ENCODE assay signal across 8 mouse cellular contexts in genomic region chr13:49187288-49188218, GRCm38 (mm10). TPM values are rescaled to one million over a fixed set of nuclear protein-coding genes. Genes with fewer than 3 reads are reported as not detected.
A peak's percentile ranks its signal among the peaks of the same experiment; 100 is the strongest.
DNase-seq lines count a peak whose midpoint lies in the region; ATAC-seq and TF ChIP-seq lines count a peak whose summit lies in the region.

TSS of gene Ninj1 (plus strand) at chr13:49187485.

- ATAC-seq in heart, embryonic 14.5 days (ENCODE audit: insufficient number of reproducible peaks, insufficient read depth, low FRiP score, low read depth) = peak; percentile 88
- peak; percentile 89 for ATAC-seq in liver, embryonic 16.5 days (ENCODE audit: low read depth)
- ATAC-seq in neural tube, embryonic 12.5 days (ENCODE audit: low FRiP score, low read depth) = peak; percentile 92
- peak; percentile 93 for ATAC-seq in stomach, postnatal 0 days (ENCODE audit: low FRiP score, low TSS enrichment)

- no peaks in the 10 kb centered on the region for H3K36me3 ChIP-seq in forebrain, embryonic 10.5 days (replicated peaks)
- no peaks in the 10 kb centered on the region for H3K36me3 ChIP-seq in heart, embryonic 14.5 days (ENCODE audit: control insufficient read depth, insufficient read depth, low read length)
- H3K36me3 ChIP-seq in liver, embryonic 16.5 days (ENCODE audit: control insufficient read depth, insufficient read depth) = no peaks in the 10 kb centered on the region
- H3K36me3 ChIP-seq in neural tube, embryonic 12.5 days = no peaks in the 10 kb centered on the region
- no peaks in the 10 kb centered on the region for H3K36me3 ChIP-seq in stomach, postnatal 0 days (ENCODE audit: control insufficient read depth, insufficient read depth, low read length)

- TF ChIP-seq EP300 in stomach, postnatal 0 days (optimal IDR thresholded peaks at IDR 0.05) = no peak

- no peaks in the 10 kb centered on the region for H3K9me3 ChIP-seq in forebrain, embryonic 10.5 days
- no peaks in the 10 kb centered on the region for H3K9me3 ChIP-seq in heart, embryonic 14.5 days (ENCODE audit: control insufficient read depth, low read length)
- H3K9me3 ChIP-seq in liver, embryonic 16.5 days (replicated peaks; ENCODE audit: control insufficient read depth, low read length) = no peaks in the 10 kb centered on the region
- H3K9me3 ChIP-seq in neural tube, embryonic 12.5 days = no peaks in the 10 kb centered on the region
- H3K9me3 ChIP-seq in stomach, postnatal 0 days (ENCODE audit: control insufficient read depth, low read length) = no peaks in the 10 kb centered on the region

- WGBS in forebrain, embryonic 10.5 days = under 1% methylated on average over 83 of the region's 87 CpGs
- WGBS in heart, embryonic 14.5 days = under 1% methylated on average over 54 of the region's 87 CpGs
- under 1% methylated on average over 84 of the region's 87 CpGs for WGBS in liver, embryonic 16.5 days (ENCODE audit: insufficient replicate concordance)
- WGBS in neural tube, embryonic 12.5 days = under 1% methylated on average over 70 of the region's 87 CpGs
- 1% methylated on average over 73 of the region's 87 CpGs for WGBS in stomach, postnatal 0 days

- H3K4me1 ChIP-seq in forebrain, embryonic 10.5 days = peaks cover 61% of the 10 kb centered on the region
- peaks cover 52 to 56% of the 10 kb centered on the region in 2 experiments for H3K4me1 ChIP-seq in heart, embryonic 14.5 days (ENCODE audit: control insufficient read depth in 2 of 2, insufficient read depth in 2 of 2, low read length in 2 of 2)
- peaks cover 45% of the 10 kb centered on the region for H3K4me1 ChIP-seq in liver, embryonic 16.5 days (ENCODE audit: control insufficient read depth, low read depth, low read length)
- H3K4me1 ChIP-seq in neural tube, embryonic 12.5 days = peaks cover 41% of the 10 kb centered on the region
- peaks cover 11% of the 10 kb centered on the region for H3K4me1 ChIP-seq in stomach, postnatal 0 days (replicated peaks; ENCODE audit: control insufficient read depth, insufficient read depth)

- peak within 1 kb of the TSS; percentile 96 for H3K4me2 ChIP-seq in heart, embryonic 14.5 days (ENCODE audit: low read length)
- peak within 1 kb of the TSS; percentile 99 for H3K4me2 ChIP-seq in liver, embryonic 16.5 days (ENCODE audit: low read depth, low read length)
- H3K4me2 ChIP-seq in neural tube, embryonic 12.5 days (replicated peaks) = peak within 1 kb of the TSS; percentile 99
- peak within 1 kb of the TSS; percentile 91 for H3K4me2 ChIP-seq in stomach, postnatal 0 days (replicated peaks; ENCODE audit: low read depth)

- H3K27me3 ChIP-seq in forebrain, embryonic 10.5 days (ENCODE audit: poor library complexity, severe bottlenecking) = peaks cover 37% of the 10 kb centered on the region
- no peaks in the 10 kb centered on the region for H3K27me3 ChIP-seq in heart, embryonic 14.5 days (ENCODE audit: control insufficient read depth, insufficient read depth, low read length)
- no peaks in the 10 kb centered on the region for H3K27me3 ChIP-seq in liver, embryonic 16.5 days (ENCODE audit: control insufficient read depth, insufficient read depth, low read depth, low read length)
- no peaks in the 10 kb centered on the region for H3K27me3 ChIP-seq in neural tube, embryonic 12.5 days (replicated peaks)
- H3K27me3 ChIP-seq in stomach, postnatal 0 days (ENCODE audit: control insufficient read depth, insufficient read depth, low read length) = no peaks in the 10 kb centered on the region

- peak within 1 kb of the TSS; percentile 89 for H3K4me3 ChIP-seq in forebrain, embryonic 10.5 days
- peak within 1 kb of the TSS; percentile 78 to 82 for H3K4me3 ChIP-seq in heart, embryonic 14.5 days (ENCODE audit: control insufficient read depth in 1 of 2, insufficient read depth in 1 of 2, low read depth in 1 of 2, low read length in 2 of 2)
- H3K4me3 ChIP-seq in liver, embryonic 16.5 days (ENCODE audit: low read depth, low read length) = peak within 1 kb of the TSS; percentile 80
- peak within 1 kb of the TSS; percentile 64 for H3K4me3 ChIP-seq in neural tube, embryonic 12.5 days
- peak within 1 kb of the TSS; percentile 84 for H3K4me3 ChIP-seq in stomach, postnatal 0 days (ENCODE audit: low read depth, low read length)

- peak within 1 kb of the TSS; percentile 84 for H3K27ac ChIP-seq in forebrain, embryonic 10.5 days
- peak within 1 kb of the TSS; percentile 74 to 87 for H3K27ac ChIP-seq in heart, embryonic 14.5 days (replicated peaks in 1 of 2; ENCODE audit: control insufficient read depth in 1 of 2, insufficient read depth in 1 of 2, low read depth in 2 of 2, low read length in 2 of 2)
- peak within 1 kb of the TSS; percentile 86 for H3K27ac ChIP-seq in liver, embryonic 16.5 days (ENCODE audit: low read length)
- no peak within 1 kb of the TSS for H3K27ac ChIP-seq in neural tube, embryonic 12.5 days
- H3K27ac ChIP-seq in stomach, postnatal 0 days (replicated peaks) = peak within 1 kb of the TSS; percentile 89

- DNase-seq in CD8-positive naive resting alpha-beta T cell, adult 2 months (ENCODE audit: low read depth in 2 of 2, low spot score in 2 of 2) = peak; percentile 82 to 84
- peak; percentile 22 for DNase-seq in c-Kit-negative CD71-positive TER-119-positive erythroid progenitor cells, embryonic 14.5 days (ENCODE audit: low read depth, low spot score)
- peak; percentile 72 for DNase-seq in forebrain, embryonic 10.5 days (ENCODE audit: extremely low spot score, low spot score)
- DNase-seq in kidney, postnatal 14 days = peak; percentile 90
- peak; percentile 90 for DNase-seq in stomach, postnatal 0 days (ENCODE audit: low spot score)

- H3K9ac ChIP-seq in heart, embryonic 14.5 days (ENCODE audit: low read length) = peak within 1 kb of the TSS; percentile 79
- peak within 1 kb of the TSS; percentile 83 for H3K9ac ChIP-seq in liver, embryonic 16.5 days (ENCODE audit: low read depth, low read length)
- peak within 1 kb of the TSS; percentile 64 for H3K9ac ChIP-seq in neural tube, embryonic 12.5 days
- H3K9ac ChIP-seq in stomach, postnatal 0 days (ENCODE audit: low read length) = peak within 1 kb of the TSS; percentile 88

- no peak for TF ChIP-seq CTCF in stomach, postnatal 0 days (IDR thresholded peaks at IDR 0.05; ENCODE audit: low read depth)

RNA-seq across cellular contexts. Expression of gene Ninj1, which starts in this region (rescaled TPM):
- polyA plus RNA-seq in forebrain, embryonic 10.5 days (2016; fragmentation: Nextera tagmentation; extraction: Ambion mirVana) = 22.7 and 24.1 TPM in 2 replicates
- polyA plus RNA-seq in heart, embryonic 14.5 days (2014; fragmentation: Nextera tagmentation; extraction: Ambion mirVana) = 85.5 and 87.7 TPM in 2 replicates
- 54.3 and 58.0 TPM in 2 replicates for polyA plus RNA-seq in liver, embryonic 16.5 days (2015; fragmentation: Nextera tagmentation; extraction: Ambion mirVana)
- 18.5 and 21.0 TPM in 2 replicates for polyA plus RNA-seq in neural tube, embryonic 12.5 days (2016; fragmentation: Nextera tagmentation; extraction: Ambion mirVana)
- polyA plus RNA-seq in stomach, postnatal 0 days (2015; fragmentation: Nextera tagmentation; extraction: Ambion mirVana) = 76.3 and 83.1 TPM in 2 replicates

Comparison
In these comparisons a context has a peak if more than half of its experiments do, and no peak if none do; other contexts are left out.
1. DNase-seq: peak in every context shown above with its lines; median percentile 90 in kidney, postnatal 14 days; 90 in stomach, postnatal 0 days; 83 in CD8-positive naive resting alpha-beta T cell, adult 2 months; 72 in forebrain, embryonic 10.5 days; 22 in c-Kit-negative CD71-positive TER-119-positive erythroid progenitor cells, embryonic 14.5 days.